Mouse (Mus musculus) forebrain, embryonic 10.5 days (tissue): ENCODE data around the gene Vat1. TPM values are rescaled to one million over a fixed set of nuclear protein-coding genes. Genes with fewer than 3 reads are reported as not detected.
"Not testable (repeated sequence)": the region's sequence is repeated elsewhere in the genome, so short reads cannot be mapped to it uniquely, and the experiment has no call there.

Experiments
- DNase-seq: peaks from one replicate; pipeline ENCODE4 v3.0.0-alpha.2; 2017; ENCODE audit warnings: low spot score; ENCODE audit errors: extremely low spot score
- H3K27ac ChIP-seq: fragments of 300-500 bp; sonication (generic); 2 replicates; pipeline ENCODE4 v1.5.1; 2016; ENCODE audit warnings: mild to moderate bottlenecking
- H3K27me3 ChIP-seq: fragments of 300-500 bp; sonication (generic); 2 replicates; pipeline ENCODE4 v1.6.1; 2016; ENCODE audit warnings: mild to moderate bottlenecking; ENCODE audit not compliant: poor library complexity, severe bottlenecking
- H3K36me3 ChIP-seq: fragments of 300-500 bp; sonication (generic); replicated peaks from 2 replicates; pipeline ENCODE4 v1.6.1; 2016; ENCODE audit warnings: mild to moderate bottlenecking, moderate library complexity
- H3K4me1 ChIP-seq: fragments of 300-500 bp; sonication (generic); 2 replicates; pipeline ENCODE4 v1.6.1; 2016
- H3K4me3 ChIP-seq: fragments of 300-500 bp; sonication (generic); 2 replicates; pipeline ENCODE4 v1.5.1; 2016; ENCODE audit warnings: mild to moderate bottlenecking, moderate library complexity
- H3K9me3 ChIP-seq: fragments of 300-500 bp; sonication (generic); 2 replicates; pipeline ENCODE4 v1.6.1; 2016; ENCODE audit warnings: mild to moderate bottlenecking, moderate library complexity
- WGBS: fragments of 180-500 bp; shearing (Covaris S2); methylation state at CpG from one replicate; pipeline ENCODE4 v1.1.7; 2016; 5-methylcytosine and 5-hydroxymethylcytosine counted together
- polyA plus RNA-seq: library from polyadenylated mRNA; unstranded; fragments of >200 nt; fragmentation: Nextera tagmentation; extraction: Ambion mirVana; gene quantifications from 2 replicates; pipeline ENCODE4 v1.2.1, GENCODE M21; 2016

The Vat1 gene
- polyA plus RNA-seq = 24.9 and 28.5 TPM in 2 replicates

DNA sequence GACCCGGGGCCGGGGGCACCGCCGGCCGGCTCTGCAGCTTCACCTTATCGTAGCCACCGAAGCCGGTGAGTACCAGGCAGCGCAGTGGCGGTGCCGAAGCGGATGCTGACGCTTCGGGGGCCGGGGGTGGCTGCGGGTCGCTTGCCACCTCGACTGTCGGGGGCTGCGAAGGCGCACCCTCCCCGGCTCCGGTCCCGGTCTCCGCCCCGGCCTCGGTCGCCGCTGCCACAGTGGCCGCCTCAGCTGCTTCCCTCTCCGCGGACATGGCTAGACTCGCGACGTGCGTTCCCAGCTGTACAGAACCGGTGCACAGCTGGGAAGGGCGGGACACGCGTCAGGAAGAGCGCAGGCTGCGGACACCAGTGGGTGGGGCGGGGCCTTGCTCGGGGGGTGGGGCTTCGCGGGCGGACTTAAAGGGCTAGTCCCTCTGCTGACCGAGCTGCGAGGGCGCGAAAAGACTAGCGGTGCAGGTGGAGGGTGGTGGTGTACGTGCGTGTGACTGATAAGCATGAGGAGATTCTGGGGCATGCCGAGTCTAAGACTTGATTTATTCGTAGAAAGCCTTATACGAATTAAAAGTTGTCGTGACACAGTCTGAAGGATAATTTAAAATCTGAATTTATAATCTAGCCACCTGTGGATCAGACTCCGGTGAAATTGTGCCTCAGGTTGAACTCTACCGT is at the start of gene Vat1:
Gene Vat1 (minus strand): TSS at position 362 of the 683 bp plus-strand sequence.
- H3K27me3 ChIP-seq = peaks cover 47% of the 10 kb centered on the region
- peak within 1 kb of the TSS; percentile 83 for H3K27ac ChIP-seq
- 1% methylated on average over 60 of the region's 60 CpGs for WGBS
- H3K9me3 ChIP-seq = no peaks in the 10 kb centered on the region
- DNase-seq = peak; percentile 64
- peaks cover 92% of the 10 kb centered on the region for H3K4me1 ChIP-seq
- peaks cover 18% of the 10 kb centered on the region for H3K36me3 ChIP-seq
- H3K4me3 ChIP-seq = peak within 1 kb of the TSS; percentile 90

DNA sequence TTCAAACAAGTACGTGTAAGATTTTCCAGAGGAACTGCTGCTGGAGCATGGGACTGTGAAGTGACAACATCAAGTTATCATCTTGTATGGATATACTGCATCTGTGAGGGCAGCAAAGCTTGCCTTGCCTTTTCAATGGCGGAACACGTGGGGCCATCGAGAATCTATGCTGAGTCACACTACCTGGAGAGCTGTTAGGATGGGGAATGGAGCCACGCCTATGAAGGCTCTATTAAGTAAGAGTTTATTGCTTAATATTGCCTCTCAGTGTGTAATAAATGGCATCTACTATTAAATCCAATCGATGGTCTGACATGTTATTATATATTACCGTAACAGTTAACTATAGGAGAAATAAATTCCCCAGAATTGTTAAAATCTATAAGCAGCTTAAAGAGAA is 41.1 kb upstream of the Vat1 start:
- Histone ChIP-seq H3K27me3 (no peaks in the 10 kb centered on the region), H3K9me3 (no peaks in the 10 kb centered on the region), H3K27ac (no peak overlapping the region), H3K4me1 (no peaks in the 10 kb centered on the region), H3K4me3 (no peak overlapping the region), H3K36me3 (peaks cover 99% of the 10 kb centered on the region)
- WGBS = 97% methylated on average over 7 of the region's 7 CpGs
- DNase-seq = no peak

DNA sequence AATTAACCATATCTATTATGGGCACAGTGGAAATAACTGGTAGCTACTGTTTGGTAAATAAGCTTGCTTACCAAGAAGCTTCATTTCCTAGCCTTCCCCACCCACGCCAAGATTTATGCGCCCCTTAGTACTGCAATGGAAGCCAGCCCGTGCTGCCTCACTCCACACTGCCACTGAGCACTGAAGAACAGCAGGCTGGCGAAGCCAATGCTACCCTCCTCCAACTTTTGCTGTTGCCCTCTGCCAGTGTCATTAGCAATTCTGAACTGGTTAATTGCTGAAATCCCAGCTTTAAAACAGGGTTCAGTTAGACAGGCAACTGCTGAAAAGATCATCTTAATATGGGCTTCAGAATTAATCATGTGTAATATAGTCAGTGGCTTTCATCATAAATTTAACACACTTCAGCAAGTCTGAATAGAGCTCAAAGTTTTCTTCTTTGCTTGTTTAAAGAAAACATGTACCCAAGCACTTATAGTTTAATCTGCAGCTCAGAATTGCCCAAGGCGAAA is 40.3 kb upstream of the Vat1 start:
- Histone ChIP-seq H3K9me3 (no peaks in the 10 kb centered on the region), H3K36me3 (peaks cover 99% of the 10 kb centered on the region)
- 85% methylated on average over 5 of the region's 5 CpGs for WGBS

DNA sequence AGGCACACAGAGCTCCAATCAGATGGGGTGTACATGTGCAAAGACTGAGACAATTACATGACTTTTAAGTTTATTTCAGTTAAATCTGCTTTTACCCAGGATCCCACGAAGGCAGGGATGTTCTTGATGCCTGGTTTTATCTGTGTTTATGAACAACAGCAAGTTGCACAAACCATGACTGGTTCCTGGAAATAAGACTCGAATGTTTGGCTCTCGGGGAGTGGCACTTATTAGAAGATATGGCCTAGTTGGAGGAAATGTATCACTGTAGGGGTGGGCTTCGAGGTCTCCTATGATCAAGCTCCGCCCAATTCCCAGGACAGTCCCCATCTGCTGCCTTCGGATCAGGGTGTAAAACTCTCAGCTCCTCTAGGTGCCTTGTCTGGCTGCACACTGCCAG is 20.1 kb upstream of the Vat1 start:
- H3K27me3 ChIP-seq = no peaks in the 10 kb centered on the region
- peaks cover 16% of the 10 kb centered on the region for H3K4me1 ChIP-seq
- 78% methylated on average over 6 of the region's 6 CpGs for WGBS
- peaks cover 54% of the 10 kb centered on the region for H3K36me3 ChIP-seq
- no peak overlapping the region for H3K4me3 ChIP-seq
- DNase-seq = no peak
- no peaks in the 10 kb centered on the region for H3K9me3 ChIP-seq
- no peak overlapping the region for H3K27ac ChIP-seq

More for the DNA sequence above, 40.3 kb upstream of the Vat1 start:
- Histone ChIP-seq H3K27ac (no peak overlapping the region), H3K4me1 (no peaks in the 10 kb centered on the region), H3K4me3 (no peak overlapping the region), H3K27me3 (no peaks in the 10 kb centered on the region)
- DNase-seq = no peak

DNA sequence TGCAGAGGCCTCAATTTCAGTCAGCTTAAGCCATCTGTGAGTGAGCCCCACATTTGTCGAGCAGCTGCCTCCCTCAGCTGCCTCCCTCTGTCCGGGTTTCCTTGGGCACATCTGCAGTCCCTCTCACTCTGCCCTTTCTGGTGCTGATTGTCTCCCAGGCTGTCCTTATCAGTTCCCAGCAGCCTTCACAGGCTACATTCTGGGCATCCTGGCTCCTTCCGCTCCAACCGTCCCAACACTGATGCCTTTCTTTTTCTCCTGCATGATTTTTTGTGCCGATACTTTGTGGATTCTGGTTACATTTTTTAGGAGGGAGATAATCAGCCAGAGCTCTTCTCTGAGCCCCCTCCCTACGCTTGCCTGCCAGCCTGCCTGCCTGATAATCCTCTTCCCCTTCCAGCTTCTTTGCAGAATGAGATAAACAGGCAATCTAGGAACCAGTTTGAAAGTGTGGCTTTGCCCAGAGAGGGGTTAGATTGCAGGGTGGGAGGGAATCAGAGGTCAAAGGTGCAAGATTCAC is 19.5 kb upstream of the Vat1 start:
- Histone ChIP-seq H3K36me3 (peaks cover 49% of the 10 kb centered on the region), H3K27me3 (no peaks in the 10 kb centered on the region), H3K4me3 (no peak overlapping the region), H3K27ac (peak overlapping the region; percentile 68; the same call in 1 of the 2 replicates), H3K4me1 (peaks cover 21% of the 10 kb centered on the region), H3K9me3 (no peaks in the 10 kb centered on the region)
- DNase-seq = no peak
- 55% methylated on average over 6 of the region's 6 CpGs for WGBS

DNA sequence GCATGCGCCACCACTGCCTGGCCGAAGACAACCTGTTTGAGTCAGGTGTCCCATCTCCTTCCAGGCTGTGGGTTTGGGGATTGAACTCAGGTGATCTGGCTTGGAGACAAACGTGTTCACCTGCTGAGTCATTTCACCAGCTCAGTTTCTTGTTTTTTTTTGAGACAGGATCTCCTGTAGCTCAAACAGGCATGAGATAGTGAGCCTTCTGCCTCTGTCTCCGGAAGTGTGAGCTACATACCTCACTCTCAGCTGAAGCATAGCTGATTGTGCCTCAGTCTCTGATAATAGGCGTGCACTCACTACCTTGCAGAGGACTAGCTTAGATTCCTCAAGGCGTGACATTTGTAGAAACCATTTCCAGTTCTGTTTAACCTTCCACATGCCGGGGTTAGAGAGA is 18.8 kb upstream of the Vat1 start:
- Histone ChIP-seq H3K9me3 (no peaks in the 10 kb centered on the region), H3K36me3 (peaks cover 41% of the 10 kb centered on the region), H3K4me3 (no peak overlapping the region), H3K4me1 (peaks cover 29% of the 10 kb centered on the region), H3K27me3 (no peaks in the 10 kb centered on the region), H3K27ac (no peak overlapping the region)
- WGBS = 90% methylated on average over 7 of the region's 7 CpGs
- DNase-seq = no peak

DNA sequence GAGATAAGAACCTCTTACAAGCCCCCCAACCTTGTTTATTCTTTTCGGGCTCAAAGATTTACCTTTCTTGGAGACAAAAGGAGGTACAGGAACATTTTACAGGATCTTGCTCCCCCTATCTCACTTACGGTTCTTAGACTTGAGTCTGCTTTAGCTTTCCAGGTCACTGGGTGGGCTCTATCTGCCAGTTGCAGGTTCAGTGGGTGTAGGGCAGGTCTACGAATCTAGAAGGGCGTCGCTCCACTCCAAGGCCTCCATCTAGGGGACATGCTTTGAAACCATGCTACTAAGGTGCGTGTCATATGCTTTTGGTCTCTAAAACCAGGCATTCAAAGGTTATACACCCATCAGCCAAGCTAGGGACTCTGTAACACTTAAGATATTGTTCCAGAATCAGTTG is 18.2 kb upstream of the Vat1 start:
- DNase-seq = no peak
- Histone ChIP-seq H3K4me3 (no peak overlapping the region), H3K27me3 (no peaks in the 10 kb centered on the region), H3K27ac (0 out of 2 replicates have a peak overlapping the region, but pooled peaks have one; percentile 27), H3K4me1 (peaks cover 34% of the 10 kb centered on the region), H3K9me3 (no peaks in the 10 kb centered on the region), H3K36me3 (peaks cover 35% of the 10 kb centered on the region)
- 79% methylated on average over 6 of the region's 6 CpGs for WGBS

DNA sequence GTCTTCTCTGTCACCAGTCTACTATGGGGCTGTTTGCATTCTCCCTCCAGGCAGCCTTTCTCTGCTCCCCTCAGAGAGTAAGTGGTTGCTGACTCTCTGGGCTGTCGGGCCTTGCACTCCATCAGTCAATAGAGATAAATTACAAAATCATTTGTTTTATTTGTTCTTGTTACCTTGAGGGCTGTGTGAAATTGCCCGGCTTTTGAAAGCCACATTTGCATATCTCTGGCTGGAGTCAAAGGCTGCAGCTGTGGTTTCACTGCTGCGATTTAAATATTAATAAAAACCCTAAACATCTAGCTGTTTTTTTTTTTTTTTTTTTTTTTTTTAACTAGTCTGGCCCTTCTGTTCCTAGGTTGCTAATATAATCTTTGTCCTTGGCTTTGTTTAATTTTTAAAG is 17.8 kb upstream of the Vat1 start:
- Histone ChIP-seq H3K4me3 (no peak overlapping the region), H3K9me3 (no peaks in the 10 kb centered on the region), H3K27ac (peak overlapping the region; percentile 27; the same call in 1 of the 2 replicates), H3K4me1 (peaks cover 39% of the 10 kb centered on the region), H3K36me3 (peaks cover 31% of the 10 kb centered on the region), H3K27me3 (no peaks in the 10 kb centered on the region)
- DNase-seq = no peak
- WGBS = 52% methylated on average over 3 of the region's 3 CpGs

DNA sequence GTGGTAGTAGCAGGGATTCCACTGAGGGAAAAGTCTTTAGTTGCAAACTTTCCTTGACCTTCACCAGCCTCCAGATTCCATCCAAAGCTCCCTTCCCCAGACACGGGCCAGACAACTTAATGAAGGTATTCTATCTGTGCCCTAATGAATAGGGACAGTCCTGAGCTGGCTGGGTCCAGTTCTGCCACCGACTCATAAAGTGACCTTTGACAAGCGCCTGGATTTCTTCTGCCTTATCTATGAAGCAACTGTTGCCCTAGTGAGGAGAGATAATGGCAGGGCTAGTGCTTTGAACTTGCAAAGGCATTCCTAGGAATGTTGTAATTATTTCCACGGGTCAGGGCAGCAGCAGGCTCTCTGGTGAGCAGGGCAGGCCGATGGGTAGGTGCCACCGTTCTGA is 14.9 kb upstream of the Vat1 start:
- Histone ChIP-seq H3K27me3 (no peaks in the 10 kb centered on the region), H3K36me3 (0 out of 2 replicates have a peak, but pooled peaks cover 3% of the 10 kb centered on the region), H3K4me1 (peaks cover 56% of the 10 kb centered on the region), H3K27ac (peak overlapping the region; percentile 85; the same call in 1 of the 2 replicates), H3K4me3 (no peak overlapping the region), H3K9me3 (no peaks in the 10 kb centered on the region)
- DNase-seq = no peak
- 82% methylated on average over 6 of the region's 6 CpGs for WGBS

DNA sequence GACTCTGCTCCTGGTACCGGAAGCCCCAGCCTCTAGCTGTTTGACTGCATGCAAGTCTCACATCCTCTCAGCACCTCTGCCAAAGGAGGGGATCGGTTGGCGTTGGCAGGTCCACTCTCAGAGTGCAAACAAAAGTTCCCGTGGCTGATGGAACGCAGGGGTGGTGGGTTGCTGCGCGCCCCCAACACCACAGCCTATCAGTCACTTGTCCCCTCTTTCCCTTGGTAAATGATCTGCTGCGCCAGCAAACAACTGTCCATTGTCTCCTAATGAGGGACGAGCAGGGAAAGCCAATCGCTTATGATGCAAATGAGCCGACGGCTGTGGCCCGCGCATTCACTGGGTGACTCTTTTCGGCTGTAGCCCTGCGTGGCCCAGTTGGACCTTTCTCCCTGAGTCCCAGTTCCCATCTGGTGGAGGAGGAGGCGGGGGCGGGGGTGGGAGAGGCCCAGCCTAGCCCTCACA is 13.2 kb upstream of the Vat1 start:
- Histone ChIP-seq H3K9me3 (no peaks in the 10 kb centered on the region), H3K36me3 (no peaks in the 10 kb centered on the region), H3K4me3 (peak overlapping the region; percentile 41), H3K27me3 (no peaks in the 10 kb centered on the region), H3K27ac (peak overlapping the region; percentile 85), H3K4me1 (peaks cover 50% of the 10 kb centered on the region)
- WGBS = 4% methylated on average over 18 of the region's 18 CpGs
- DNase-seq = peak; percentile 65

DNA sequence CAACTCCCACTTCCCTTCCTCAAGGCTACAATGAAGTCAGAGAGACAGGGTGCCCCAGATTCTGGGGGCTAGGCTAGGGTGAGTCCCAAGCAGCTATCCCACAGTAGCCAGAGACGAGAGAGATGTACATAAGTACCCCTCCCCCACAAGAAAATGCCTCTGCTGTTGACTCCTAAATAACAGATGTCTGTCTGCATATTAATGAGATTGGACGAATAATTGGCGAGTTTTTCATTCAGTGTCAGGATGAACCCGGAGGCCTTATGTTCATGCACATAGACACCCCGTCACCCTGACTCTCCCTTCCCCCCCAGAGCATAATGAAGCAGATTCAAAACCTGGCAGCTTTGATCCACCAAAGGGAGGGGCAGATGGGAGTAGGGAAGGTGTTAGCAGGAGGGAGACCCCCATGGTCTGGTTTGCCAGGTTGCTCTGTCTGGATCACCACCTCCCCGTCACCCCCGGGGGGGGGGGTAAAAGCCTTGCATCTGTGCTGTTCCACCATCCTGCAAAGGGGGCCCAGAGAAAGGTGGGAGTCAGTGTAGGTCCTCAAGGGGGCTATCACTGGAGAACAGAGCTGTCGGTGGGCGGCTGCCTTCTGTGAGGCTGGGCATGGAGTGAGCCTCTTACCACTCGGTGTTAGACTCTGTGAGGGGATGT is 11.7 kb upstream of the Vat1 start:
- no peak for DNase-seq
- peak overlapping the region; percentile 85 for H3K27ac ChIP-seq
- 52% methylated on average over 10 of the region's 10 CpGs for WGBS
- peak overlapping the region; percentile 18; the same call in 1 of the 2 replicates for H3K4me3 ChIP-seq
- H3K9me3 ChIP-seq = no peaks in the 10 kb centered on the region
- no peaks in the 10 kb centered on the region for H3K36me3 ChIP-seq
- peaks cover 47% of the 10 kb centered on the region for H3K4me1 ChIP-seq
- no peaks in the 10 kb centered on the region for H3K27me3 ChIP-seq

DNA sequence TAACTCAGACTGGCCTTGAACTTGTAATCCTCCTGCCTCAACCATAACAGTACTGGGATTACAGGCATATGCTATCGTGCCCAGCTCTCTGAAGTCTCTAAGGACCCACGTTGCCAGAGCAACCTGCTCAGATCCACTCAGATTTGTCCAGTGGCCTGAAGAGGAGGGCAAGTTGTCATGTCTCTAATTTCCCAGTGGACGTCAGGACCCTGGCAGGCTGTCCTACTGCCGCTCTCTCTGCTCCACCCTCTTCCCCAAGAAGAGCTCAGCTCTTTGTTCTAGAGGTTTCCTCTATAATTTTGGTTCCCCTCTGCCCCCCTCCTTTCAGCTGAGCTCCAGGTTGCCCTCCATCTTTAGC is 11.1 kb upstream of the Vat1 start:
- Histone ChIP-seq H3K9me3 (no peaks in the 10 kb centered on the region), H3K27ac (peak overlapping the region; percentile 85), H3K4me3 (peak overlapping the region; percentile 18; the same call in 1 of the 2 replicates), H3K4me1 (peaks cover 52% of the 10 kb centered on the region), H3K36me3 (no peaks in the 10 kb centered on the region), H3K27me3 (no peaks in the 10 kb centered on the region)
- no peak for DNase-seq
- WGBS = 56% methylated on average over 4 of the region's 4 CpGs

DNA sequence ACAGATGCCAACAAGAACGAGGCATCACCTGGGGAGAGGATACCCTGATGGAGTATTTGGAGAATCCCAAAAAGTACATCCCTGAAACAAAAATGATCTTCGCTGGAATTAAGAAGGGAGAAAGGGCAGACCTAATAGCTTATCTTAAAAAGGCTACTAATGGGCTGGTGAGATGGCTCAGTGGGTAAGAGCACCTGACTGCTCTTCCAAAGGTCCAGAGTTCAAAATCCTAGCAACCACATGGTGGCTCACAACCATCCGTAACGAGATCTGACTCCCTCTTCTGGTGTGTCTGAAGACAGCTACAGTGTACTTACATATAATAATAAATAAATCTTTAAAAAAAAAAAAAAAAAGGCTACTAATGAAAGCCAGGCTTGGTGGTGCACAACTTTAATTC is 10.3 kb upstream of the Vat1 start:
- H3K4me1 ChIP-seq = peaks cover 59% of the 10 kb centered on the region
- not testable (repeated sequence) for DNase-seq, H3K4me3 ChIP-seq, H3K36me3 ChIP-seq, H3K27me3 ChIP-seq, H3K27ac ChIP-seq, H3K9me3 ChIP-seq
- WGBS = 84% methylated on average over 4 of the region's 4 CpGs
